Mouse (Mus musculus): ENCODE results near the gene Ccl9. TPM values are rescaled to one million over a fixed set of nuclear protein-coding genes. Genes with fewer than 3 reads are reported as not detected.

Gene Ccl9
- polyA plus RNA-seq (2015; fragmentation: Nextera tagmentation; extraction: Ambion mirVana): 1.1 and 1.5 TPM in 2 replicates

DNA sequence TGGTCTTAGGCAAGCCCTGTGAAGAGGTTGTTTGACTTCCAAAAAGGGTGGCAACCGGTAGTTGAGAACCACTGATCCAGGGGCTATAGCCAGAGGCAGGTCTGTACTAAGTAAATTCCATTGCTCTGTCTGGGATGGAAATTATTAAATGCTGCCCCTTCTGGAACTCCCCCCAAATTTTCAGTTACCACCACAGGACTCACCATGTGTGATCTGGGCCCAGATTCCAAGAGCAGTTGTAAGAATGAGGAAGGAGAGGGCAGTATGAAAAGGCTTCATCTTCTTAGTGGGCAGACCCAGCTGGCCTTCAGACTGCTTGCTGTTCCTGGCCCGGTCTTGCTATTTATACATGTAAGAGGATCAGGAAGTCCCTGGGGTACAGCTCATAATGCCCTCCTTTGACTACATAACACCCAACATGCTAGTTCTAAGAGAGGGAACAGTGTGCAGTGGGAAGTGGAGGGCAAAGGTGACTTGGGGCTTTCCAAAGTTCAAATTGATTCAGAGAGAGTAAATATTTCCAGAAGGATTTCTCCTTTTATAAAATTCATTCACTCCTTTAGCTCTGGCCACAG lies at the start of gene Ccl9:
Ccl9 (minus strand) TSS at position 451 of the 575 bp plus-strand sequence.
- no peak for ATAC-seq

DNA sequence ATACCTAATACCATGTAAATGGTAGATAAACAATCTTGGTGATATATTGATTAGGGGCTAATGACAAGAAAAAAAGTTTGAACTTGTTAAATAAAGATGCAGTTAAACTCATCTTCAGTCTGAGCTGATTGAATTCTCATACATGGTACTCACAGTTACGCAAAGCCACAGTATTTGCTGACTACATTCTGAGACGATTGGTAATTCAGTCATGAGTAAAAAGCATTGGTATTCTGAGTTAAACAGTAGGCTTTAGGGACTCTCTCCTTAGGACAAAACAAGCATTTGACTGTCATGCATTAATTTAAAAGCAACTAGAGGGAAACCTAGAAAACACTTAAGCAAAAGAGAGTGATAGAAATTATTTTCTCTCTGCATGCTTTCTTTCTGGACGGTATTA lies 45.1 kb upstream of the Ccl9 start:
- Histone ChIP-seq H3K9ac (ENCODE audit: low read depth, low read length) (no peak overlapping the region), H3K27me3 (ENCODE audit: control insufficient read depth, insufficient read depth, low read depth, low read length) (no peaks in the 10 kb centered on the region), H3K4me3 (ENCODE audit: low read depth, low read length) (no peak overlapping the region), H3K9me3 (replicated peaks; ENCODE audit: control insufficient read depth, low read length, poor library complexity, severe bottlenecking) (no peaks in the 10 kb centered on the region), H3K4me2 (ENCODE audit: low read length) (no peak overlapping the region), H3K36me3 (ENCODE audit: control insufficient read depth, insufficient read depth, low read length) (no peaks in the 10 kb centered on the region), H3K4me1 (ENCODE audit: control insufficient read depth, insufficient read depth, low read length) (no peaks in the 10 kb centered on the region), H3K27ac (ENCODE audit: low read length) (no peak overlapping the region)
- WGBS: 87% methylated on average over 3 of the region's 3 CpGs
- ATAC-seq: no peak

More for the DNA sequence above, at the start of gene Ccl9:
- H3K27ac ChIP-seq (ENCODE audit: low read length): no peak within 1 kb of the TSS
- H3K4me3 ChIP-seq (ENCODE audit: low read depth, low read length): no peak within 1 kb of the TSS
- WGBS: 49% methylated on average over 2 of the region's 2 CpGs
- H3K4me2 ChIP-seq (ENCODE audit: low read length): no peak within 1 kb of the TSS
- H3K36me3 ChIP-seq (ENCODE audit: control insufficient read depth, insufficient read depth, low read length): no peaks in the 10 kb centered on the region
- H3K27me3 ChIP-seq (ENCODE audit: control insufficient read depth, insufficient read depth, low read depth, low read length): no peaks in the 10 kb centered on the region
- H3K9me3 ChIP-seq (replicated peaks; ENCODE audit: control insufficient read depth, low read length, poor library complexity, severe bottlenecking): no peaks in the 10 kb centered on the region
- no peaks in the 10 kb centered on the region for H3K4me1 ChIP-seq (ENCODE audit: control insufficient read depth, insufficient read depth, low read length)
- no peak within 1 kb of the TSS for H3K9ac ChIP-seq (ENCODE audit: low read depth, low read length)

DNA sequence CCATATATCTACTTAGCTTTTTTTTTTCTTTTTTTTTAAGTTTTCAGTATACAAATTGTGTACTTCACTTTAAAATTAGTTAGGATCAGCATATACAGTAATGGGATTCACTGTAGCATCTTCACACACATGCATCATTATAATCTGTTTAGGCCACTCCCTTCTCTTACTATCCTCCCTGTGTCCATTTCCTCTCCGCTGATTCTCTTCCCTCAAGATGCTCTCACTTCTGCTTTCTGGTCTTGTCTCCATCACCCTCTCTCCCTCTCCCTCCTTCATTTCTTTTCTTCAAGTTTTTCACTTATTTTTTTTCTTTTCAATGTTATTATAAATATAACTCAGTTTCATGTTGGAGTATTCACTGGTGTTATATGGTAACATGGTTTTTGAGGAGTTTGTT lies 40.6 kb upstream of the Ccl9 start:
- ATAC-seq: no peak
- no peak overlapping the region for H3K4me2 ChIP-seq (ENCODE audit: low read length)
- no peak overlapping the region for H3K27ac ChIP-seq (ENCODE audit: low read length)
- H3K27me3 ChIP-seq (ENCODE audit: control insufficient read depth, insufficient read depth, low read depth, low read length): no peaks in the 10 kb centered on the region
- no peaks in the 10 kb centered on the region for H3K4me1 ChIP-seq (ENCODE audit: control insufficient read depth, insufficient read depth, low read length)
- WGBS: 97% methylated on average over 1 of the region's 1 CpGs
- H3K4me3 ChIP-seq (ENCODE audit: low read depth, low read length): no peak overlapping the region
- H3K36me3 ChIP-seq (ENCODE audit: control insufficient read depth, insufficient read depth, low read length): no peaks in the 10 kb centered on the region
- no peaks in the 10 kb centered on the region for H3K9me3 ChIP-seq (replicated peaks; ENCODE audit: control insufficient read depth, low read length, poor library complexity, severe bottlenecking)
- no peak overlapping the region for H3K9ac ChIP-seq (ENCODE audit: low read depth, low read length)

DNA sequence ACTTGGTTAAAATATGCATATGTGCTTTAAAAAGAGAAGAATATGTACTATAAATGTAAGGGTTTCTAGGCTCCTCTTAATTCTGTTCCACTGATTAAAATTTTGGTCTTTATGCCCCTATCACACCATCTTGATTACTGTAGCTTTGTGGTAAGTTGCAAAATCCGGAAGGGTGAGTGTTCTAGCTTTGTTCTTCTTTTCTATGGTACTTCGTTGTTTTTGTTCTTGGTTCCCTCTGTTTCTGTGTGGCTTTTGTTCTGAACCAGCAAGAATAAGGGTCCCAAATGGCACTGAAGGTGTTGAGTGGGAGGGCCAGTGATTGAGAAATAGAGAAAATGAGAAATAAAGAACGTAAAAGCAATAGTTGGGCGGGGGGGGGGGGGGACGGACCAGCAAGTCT lies 39.8 kb upstream of the Ccl9 start:
- Histone ChIP-seq H3K27me3 (ENCODE audit: control insufficient read depth, insufficient read depth, low read depth, low read length) (no peaks in the 10 kb centered on the region), H3K4me1 (ENCODE audit: control insufficient read depth, insufficient read depth, low read length) (no peaks in the 10 kb centered on the region), H3K4me3 (ENCODE audit: low read depth, low read length) (no peak overlapping the region), H3K4me2 (ENCODE audit: low read length) (no peak overlapping the region), H3K36me3 (ENCODE audit: control insufficient read depth, insufficient read depth, low read length) (no peaks in the 10 kb centered on the region), H3K27ac (ENCODE audit: low read length) (no peak overlapping the region), H3K9me3 (replicated peaks; ENCODE audit: control insufficient read depth, low read length, poor library complexity, severe bottlenecking) (no peaks in the 10 kb centered on the region), H3K9ac (ENCODE audit: low read depth, low read length) (no peak overlapping the region)
- 64% methylated on average over 5 of the region's 5 CpGs for WGBS
- ATAC-seq: no peak

- ATAC-seq: no peak
- H3K4me3 ChIP-seq (ENCODE audit: low read depth, low read length): no peak overlapping the region
- H3K4me2 ChIP-seq (ENCODE audit: low read length): no peak overlapping the region
- no peaks in the 10 kb centered on the region for H3K36me3 ChIP-seq (ENCODE audit: control insufficient read depth, insufficient read depth, low read length)
- no peak overlapping the region for H3K27ac ChIP-seq (ENCODE audit: low read length)
- H3K9ac ChIP-seq (ENCODE audit: low read depth, low read length): no peak overlapping the region
- WGBS: 97% methylated on average over 1 of the region's 1 CpGs
- no peaks in the 10 kb centered on the region for H3K9me3 ChIP-seq (replicated peaks; ENCODE audit: control insufficient read depth, low read length, poor library complexity, severe bottlenecking)
- no peaks in the 10 kb centered on the region for H3K27me3 ChIP-seq (ENCODE audit: control insufficient read depth, insufficient read depth, low read depth, low read length)
- no peaks in the 10 kb centered on the region for H3K4me1 ChIP-seq (ENCODE audit: control insufficient read depth, insufficient read depth, low read length)
Measured at GRCm38 (mm10) chr11:83616586-83616985, 38.1 kb upstream of the Ccl9 start.

- H3K27me3 ChIP-seq (ENCODE audit: control insufficient read depth, insufficient read depth, low read depth, low read length): no peaks in the 10 kb centered on the region
- no peak overlapping the region for H3K4me2 ChIP-seq (ENCODE audit: low read length)
- no peaks in the 10 kb centered on the region for H3K9me3 ChIP-seq (replicated peaks; ENCODE audit: control insufficient read depth, low read length, poor library complexity, severe bottlenecking)
- H3K36me3 ChIP-seq (ENCODE audit: control insufficient read depth, insufficient read depth, low read length): no peaks in the 10 kb centered on the region
- no peak overlapping the region for H3K9ac ChIP-seq (ENCODE audit: low read depth, low read length)
- H3K4me3 ChIP-seq (ENCODE audit: low read depth, low read length): no peak overlapping the region
- H3K27ac ChIP-seq (ENCODE audit: low read length): no peak overlapping the region
- 77% methylated on average over 2 of the region's 2 CpGs for WGBS
- no peak for ATAC-seq
- H3K4me1 ChIP-seq (ENCODE audit: control insufficient read depth, insufficient read depth, low read length): no peaks in the 10 kb centered on the region
Measured at GRCm38 (mm10) chr11:83610900-83611299, 32.5 kb upstream of the Ccl9 start.

GRCm38 (mm10) chr11:83606396-83606795 lies 28.0 kb upstream of the Ccl9 start:
- no peaks in the 10 kb centered on the region for H3K27me3 ChIP-seq (ENCODE audit: control insufficient read depth, insufficient read depth, low read depth, low read length)
- no peak for ATAC-seq
- H3K4me2 ChIP-seq (ENCODE audit: low read length): no peak overlapping the region
- H3K9me3 ChIP-seq (replicated peaks; ENCODE audit: control insufficient read depth, low read length, poor library complexity, severe bottlenecking): no peaks in the 10 kb centered on the region
- H3K4me1 ChIP-seq (ENCODE audit: control insufficient read depth, insufficient read depth, low read length): no peaks in the 10 kb centered on the region
- no peak overlapping the region for H3K9ac ChIP-seq (ENCODE audit: low read depth, low read length)
- no peak overlapping the region for H3K4me3 ChIP-seq (ENCODE audit: low read depth, low read length)
- no peak overlapping the region for H3K27ac ChIP-seq (ENCODE audit: low read length)
- WGBS: 50% methylated on average over 1 of the region's 1 CpGs
- H3K36me3 ChIP-seq (ENCODE audit: control insufficient read depth, insufficient read depth, low read length): no peaks in the 10 kb centered on the region

GRCm38 (mm10) chr11:83605535-83605934 lies 27.1 kb upstream of the Ccl9 start:
- no peak overlapping the region for H3K9ac ChIP-seq (ENCODE audit: low read depth, low read length)
- WGBS: 93% methylated on average over 3 of the region's 3 CpGs
- no peak for ATAC-seq

GRCm38 (mm10) chr11:83604698-83605097 lies 26.3 kb upstream of the Ccl9 start:
- Histone ChIP-seq H3K4me3 (ENCODE audit: low read depth, low read length) (no peak overlapping the region), H3K4me2 (ENCODE audit: low read length) (no peak overlapping the region), H3K9me3 (replicated peaks; ENCODE audit: control insufficient read depth, low read length, poor library complexity, severe bottlenecking) (no peaks in the 10 kb centered on the region), H3K27ac (ENCODE audit: low read length) (no peak overlapping the region), H3K4me1 (ENCODE audit: control insufficient read depth, insufficient read depth, low read length) (no peaks in the 10 kb centered on the region), H3K36me3 (ENCODE audit: control insufficient read depth, insufficient read depth, low read length) (no peaks in the 10 kb centered on the region), H3K27me3 (ENCODE audit: control insufficient read depth, insufficient read depth, low read depth, low read length) (no peaks in the 10 kb centered on the region), H3K9ac (ENCODE audit: low read depth, low read length) (no peak overlapping the region)
- 92% methylated on average over 4 of the region's 4 CpGs for WGBS
- ATAC-seq: no peak

More at GRCm38 (mm10) chr11:83605535-83605934, 27.1 kb upstream of the Ccl9 start:
- no peak overlapping the region for H3K4me2 ChIP-seq (ENCODE audit: low read length)
- no peak overlapping the region for H3K27ac ChIP-seq (ENCODE audit: low read length)
- no peaks in the 10 kb centered on the region for H3K27me3 ChIP-seq (ENCODE audit: control insufficient read depth, insufficient read depth, low read depth, low read length)
- H3K9me3 ChIP-seq (replicated peaks; ENCODE audit: control insufficient read depth, low read length, poor library complexity, severe bottlenecking): no peaks in the 10 kb centered on the region
- no peaks in the 10 kb centered on the region for H3K36me3 ChIP-seq (ENCODE audit: control insufficient read depth, insufficient read depth, low read length)
- no peak overlapping the region for H3K4me3 ChIP-seq (ENCODE audit: low read depth, low read length)
- no peaks in the 10 kb centered on the region for H3K4me1 ChIP-seq (ENCODE audit: control insufficient read depth, insufficient read depth, low read length)
